In the genomic region with DNA sequence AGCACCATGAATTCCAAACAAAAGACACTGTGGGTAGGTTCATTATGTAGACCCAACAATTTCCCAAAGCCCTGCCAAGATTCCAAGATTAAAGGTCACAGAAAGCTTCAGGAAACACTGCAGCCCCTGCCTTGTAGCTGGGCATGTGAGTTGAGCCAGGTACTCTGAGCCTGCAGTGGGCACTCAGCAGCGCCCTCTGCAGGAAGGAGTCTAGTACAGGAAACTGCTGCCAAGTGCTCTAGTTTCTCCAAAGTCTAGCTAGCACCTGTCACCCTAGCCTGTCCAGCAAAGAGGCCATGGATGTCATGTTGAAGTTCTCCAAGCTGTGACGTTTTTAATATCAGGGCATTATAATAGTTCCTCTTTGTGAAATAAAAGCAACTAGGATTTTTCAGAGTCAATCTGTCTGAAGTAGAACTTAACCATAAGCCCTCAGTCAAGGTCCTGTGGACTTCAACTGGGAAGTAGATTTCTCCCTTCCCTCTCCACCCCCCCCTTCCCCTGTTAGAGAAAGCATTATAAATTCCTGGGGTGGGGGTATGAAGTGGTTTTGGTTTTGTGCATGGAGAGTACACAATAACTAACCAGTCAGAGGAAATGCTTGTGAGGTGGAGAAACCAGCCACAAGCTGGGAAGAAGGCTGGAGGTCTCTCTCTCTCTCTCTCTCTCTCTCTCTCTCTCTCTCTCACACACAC, we compare ENCODE assay signal across 9 mouse cellular contexts. TPM values are rescaled to one million over a fixed set of nuclear protein-coding genes. Genes with fewer than 3 reads are reported as not detected.
DNase-seq lines count a peak whose midpoint lies in the region; ATAC-seq and TF ChIP-seq lines count a peak whose summit lies in the region.
"Had no signal": no experiment of that assay in that cellular context is flagged by ENCODE, and none has a peak within 500 bp of the region (broad histone marks: within the 10 kb centered on the region; RNA-seq: fewer than 3 reads in every experiment).

No protein-coding gene starts in this region.

- no peaks in the 10 kb centered on the region for H3K36me3 ChIP-seq in E14TG2a.4 (ENCODE audit: insufficient read depth, low read length)
- H3K36me3 ChIP-seq in forebrain, embryonic 15.5 days = no peaks in the 10 kb centered on the region
- H3K36me3 ChIP-seq: embryonic facial prominence, embryonic 15.5 days had no signal

- no peak overlapping the region for H3K4me3 ChIP-seq in E14TG2a.4 (replicated peaks; ENCODE audit: low read length)
- H3K4me3 ChIP-seq in forebrain, embryonic 15.5 days = no peak overlapping the region
- H3K4me3 ChIP-seq: embryonic facial prominence, embryonic 15.5 days had no signal

- WGBS in forebrain, embryonic 15.5 days = 10% methylated on average over 2 of the region's 2 CpGs

- no peak overlapping the region for H3K9ac ChIP-seq in forebrain, embryonic 15.5 days (replicated peaks)
- H3K9ac ChIP-seq: embryonic facial prominence, embryonic 15.5 days had no signal

- no peak overlapping the region for H3K27ac ChIP-seq in forebrain, embryonic 15.5 days (replicated peaks)
- H3K27ac ChIP-seq: embryonic facial prominence, embryonic 15.5 days had no signal

- H3K27me3 ChIP-seq in E14TG2a.4 (ENCODE audit: insufficient read depth, low read length) = peaks cover 16% of the 10 kb centered on the region
- no peaks in the 10 kb centered on the region for H3K27me3 ChIP-seq in forebrain, embryonic 15.5 days
- H3K27me3 ChIP-seq: embryonic facial prominence, embryonic 15.5 days had no signal

- intact Hi-C loops in gastrocnemius, postnatal 36 days (cut with DNase I) = loop anchor here (2.0 kb wide), 1 partner anchor 79 kb away; no protein-coding TSS in a partner anchor

- peaks cover 24% of the 10 kb centered on the region for H3K4me1 ChIP-seq in E14TG2a.4 (replicated peaks; ENCODE audit: low read depth, low read length)
- H3K4me1 ChIP-seq in forebrain, embryonic 15.5 days = peaks cover 16% of the 10 kb centered on the region

- DNase-seq in gastrocnemius, postnatal 10 days = peak; percentile 62
- no peak for DNase-seq in gastrocnemius, postnatal 36 days
- peak; percentile 20 for DNase-seq in c-Kit-positive CD71-positive TER-119-positive erythroid progenitor cells, embryonic 14.5 days (ENCODE audit: low spot score)
- DNase-seq in induced T-regulatory cell, adult 2 months (ENCODE audit: low read depth) = peak; percentile 54

- no peak overlapping the region for H3K4me2 ChIP-seq in forebrain, embryonic 15.5 days (replicated peaks)
- H3K4me2 ChIP-seq: embryonic facial prominence, embryonic 15.5 days had no signal

- 0 out of 2 replicates have a peak, but pooled peaks have one; percentile 59 for ATAC-seq in megakaryocyte-erythroid progenitor cell, adult 5-6 weeks (replicated peaks; ENCODE audit: low FRiP score, low TSS enrichment, poor library complexity, severe bottlenecking)
- no peak for ATAC-seq in erythroid progenitor cell, adult 5-6 weeks (replicated peaks; ENCODE audit: low FRiP score, poor library complexity, severe bottlenecking)
- ATAC-seq in forebrain, embryonic 15.5 days (replicated peaks) = no peak

- H3K9me3 ChIP-seq in E14TG2a.4 (ENCODE audit: low read length) = no peaks in the 10 kb centered on the region
- no peaks in the 10 kb centered on the region for H3K9me3 ChIP-seq in forebrain, embryonic 15.5 days
- H3K9me3 ChIP-seq: embryonic facial prominence, embryonic 15.5 days had no signal

- peak; percentile 87 for TF ChIP-seq CTCF in E14TG2a.4 (conservative IDR thresholded peaks at IDR 0.05; ENCODE audit: low read length)

RNA-seq across cellular contexts. Expression of gene Pitpnm3, which starts 9.8 kb away (rescaled TPM):
- 1 to 10 TPM; 2.2 to 2.5 TPM for total RNA-seq in gastrocnemius, postnatal 10 days (2021)
- 1 to 10 TPM; 1.1 to 1.9 TPM for total RNA-seq in gastrocnemius, postnatal 36 days (2021)
- total RNA-seq in megakaryocyte-erythroid progenitor cell, adult 5-6 weeks (2014; fragmentation: Nextera tagmentation) = not detected in 2 replicates
- not detected in 2 replicates for total RNA-seq in megakaryocyte-erythroid progenitor cell, adult 5-6 weeks (2017)
- not detected in 2 replicates for total RNA-seq in erythroid progenitor cell, adult 5-6 weeks (2015; ENCODE audit: low replicate concordance)
- total RNA-seq in erythroid progenitor cell, adult 5-6 weeks (2017; ENCODE audit: low replicate concordance) = not detected in 2 replicates
- polyA plus RNA-seq in forebrain, embryonic 15.5 days (2015; fragmentation: Nextera tagmentation; extraction: Ambion mirVana) = 1.4 and 1.8 TPM in 2 replicates

Comparison
In these comparisons a context has a peak if more than half of its experiments do, and no peak if none do; other contexts are left out.
1. DNase-seq: peak in gastrocnemius, postnatal 10 days (single experiment), c-Kit-positive CD71-positive TER-119-positive erythroid progenitor cells, embryonic 14.5 days (single experiment) and induced T-regulatory cell, adult 2 months (single experiment); none in gastrocnemius, postnatal 36 days (0 of 2).